8 mouse cellular contexts compared by ENCODE assay signal in genomic region chr13:49216220-49216552, GRCm38 (mm10). TPM values are rescaled to one million over a fixed set of nuclear protein-coding genes. Genes with fewer than 3 reads are reported as not detected.
A peak's percentile ranks its signal among the peaks of the same experiment; 100 is the strongest.
DNase-seq lines count a peak whose midpoint lies in the region; ATAC-seq and TF ChIP-seq lines count a peak whose summit lies in the region.

No protein-coding gene starts in this region.

- DNase-seq in kidney, adult 18-20 months, result no peak
- DNase-seq in c-Kit-positive CD71-positive TER-119-negative erythroid progenitor cells, embryonic 14.5 days (ENCODE audit: low read depth), result peak; percentile 35
- DNase-seq in hindbrain, postnatal 0 days (ENCODE audit: low spot score), result no peak
- no peak for DNase-seq in thymus, postnatal 14 days
- DNase-seq in cerebellum, adult 9-11 months, result no peak
- no peak for DNase-seq in left cerebral cortex, postnatal 4 days

- H3K27ac ChIP-seq in kidney, embryonic 14.5 days (ENCODE audit: low read depth, low read length), result peak overlapping the region; percentile 55; the same call in 1 of the 2 replicates
- peak overlapping the region; percentile 59; the same call in 1 of the 2 replicates for H3K27ac ChIP-seq in hindbrain, postnatal 0 days
- H3K27ac ChIP-seq in midbrain, embryonic 15.5 days, result no peak overlapping the region

- 0 out of 2 replicates have a peak, but pooled peaks have one; percentile 5 for TF ChIP-seq CTCF in hindbrain, postnatal 0 days (IDR thresholded peaks at IDR 0.05; ENCODE audit: low read depth)

- peak overlapping the region; percentile 88 for H3K4me3 ChIP-seq in kidney, embryonic 14.5 days (ENCODE audit: low read length)
- peak overlapping the region; percentile 65 for H3K4me3 ChIP-seq in hindbrain, postnatal 0 days (ENCODE audit: low read length)
- peak overlapping the region; percentile 55 for H3K4me3 ChIP-seq in midbrain, embryonic 15.5 days

- H3K4me2 ChIP-seq in kidney, embryonic 14.5 days (replicated peaks; ENCODE audit: low read depth, low read length), result peak overlapping the region; percentile 82
- peak overlapping the region; percentile 90 for H3K4me2 ChIP-seq in hindbrain, postnatal 0 days (ENCODE audit: low read depth, low read length)
- H3K4me2 ChIP-seq in midbrain, embryonic 15.5 days, result peak overlapping the region; percentile 78

- H3K4me1 ChIP-seq in kidney, embryonic 14.5 days (ENCODE audit: control insufficient read depth, insufficient read depth, low read length), result 0 out of 2 replicates have a peak, but pooled peaks cover 5% of the 10 kb centered on the region
- H3K4me1 ChIP-seq in hindbrain, postnatal 0 days (ENCODE audit: insufficient read depth, low read length), result peaks cover 28% of the 10 kb centered on the region
- peaks cover 38% of the 10 kb centered on the region for H3K4me1 ChIP-seq in midbrain, embryonic 15.5 days

- no peaks in the 10 kb centered on the region for H3K27me3 ChIP-seq in kidney, embryonic 14.5 days (ENCODE audit: control insufficient read depth, insufficient read depth, low read length)
- no peaks in the 10 kb centered on the region for H3K27me3 ChIP-seq in hindbrain, postnatal 0 days (ENCODE audit: insufficient read depth, low read length)
- H3K27me3 ChIP-seq in midbrain, embryonic 15.5 days (replicated peaks), result peaks cover 12% of the 10 kb centered on the region

- WGBS in kidney, embryonic 14.5 days, result 3% methylated on average over 17 of the region's 17 CpGs
- WGBS in hindbrain, postnatal 0 days, result 7% methylated on average over 17 of the region's 17 CpGs
- WGBS in midbrain, embryonic 15.5 days, result 4% methylated on average over 17 of the region's 17 CpGs

- no peak for ATAC-seq in kidney, embryonic 14.5 days (ENCODE audit: low FRiP score, low TSS enrichment)
- ATAC-seq in hindbrain, postnatal 0 days, result no peak
- ATAC-seq in midbrain, embryonic 15.5 days (replicated peaks), result no peak

- no peaks in the 10 kb centered on the region for H3K36me3 ChIP-seq in kidney, embryonic 14.5 days (ENCODE audit: control insufficient read depth, insufficient read depth, low read length)
- no peaks in the 10 kb centered on the region for H3K36me3 ChIP-seq in hindbrain, postnatal 0 days (ENCODE audit: insufficient read depth, low read length)
- H3K36me3 ChIP-seq in midbrain, embryonic 15.5 days (replicated peaks), result no peaks in the 10 kb centered on the region

- intact Hi-C loops in left cerebral cortex, postnatal 4 days (cut with DNase I), result no loop called here

- H3K9me3 ChIP-seq in kidney, embryonic 14.5 days (ENCODE audit: control insufficient read depth, low read length), result no peaks in the 10 kb centered on the region
- no peaks in the 10 kb centered on the region for H3K9me3 ChIP-seq in hindbrain, postnatal 0 days (ENCODE audit: low read length)
- H3K9me3 ChIP-seq in midbrain, embryonic 15.5 days, result no peaks in the 10 kb centered on the region

- H3K9ac ChIP-seq in kidney, embryonic 14.5 days (ENCODE audit: low read depth, low read length), result peak overlapping the region; percentile 69
- peak overlapping the region; percentile 68; the same call in 1 of the 2 replicates for H3K9ac ChIP-seq in hindbrain, postnatal 0 days (replicated peaks; ENCODE audit: low read length)
- peak overlapping the region; percentile 59 for H3K9ac ChIP-seq in midbrain, embryonic 15.5 days

RNA-seq across cellular contexts. Expression of gene Card19, which starts 0.3 kb away (rescaled TPM):
- polyA plus RNA-seq in kidney, embryonic 14.5 days (2014; fragmentation: Nextera tagmentation; extraction: Ambion mirVana), result 33.3 and 39.9 TPM in 2 replicates
- 18.4 and 34.8 TPM in 2 replicates for total RNA-seq in hindbrain, postnatal 0 days (2014; rRNA removed)
- 49.6 and 50.8 TPM in 2 replicates for polyA plus RNA-seq in hindbrain, postnatal 0 days (2015; fragmentation: Nextera tagmentation; extraction: Ambion mirVana)
- 25.1 and 29.3 TPM in 2 replicates for polyA plus RNA-seq in midbrain, embryonic 15.5 days (2015; fragmentation: Nextera tagmentation; extraction: Ambion mirVana)
- 10 to 100 TPM in 1 of 2 experiments, 1 to 10 TPM in 1; 7.6 to 12.6 TPM for total RNA-seq in left cerebral cortex, postnatal 4 days (2021)

RNA-seq across cellular contexts. Expression of gene Ninj1, which starts 28.9 kb away (rescaled TPM):
- polyA plus RNA-seq in kidney, embryonic 14.5 days (2014; fragmentation: Nextera tagmentation; extraction: Ambion mirVana), result 43.8 and 54.2 TPM in 2 replicates
- total RNA-seq in hindbrain, postnatal 0 days (2014; rRNA removed), result 44.1 and 54.4 TPM in 2 replicates
- polyA plus RNA-seq in hindbrain, postnatal 0 days (2015; fragmentation: Nextera tagmentation; extraction: Ambion mirVana), result 50.0 and 50.7 TPM in 2 replicates
- polyA plus RNA-seq in midbrain, embryonic 15.5 days (2015; fragmentation: Nextera tagmentation; extraction: Ambion mirVana), result 21.2 and 22.8 TPM in 2 replicates
- 10 to 100 TPM; 17.2 to 17.4 TPM for total RNA-seq in left cerebral cortex, postnatal 4 days (2021)

RNA-seq across cellular contexts. Expression of gene Susd3, which starts 32.3 kb away (rescaled TPM):
- polyA plus RNA-seq in kidney, embryonic 14.5 days (2014; fragmentation: Nextera tagmentation; extraction: Ambion mirVana), result 8.5 and 12.6 TPM in 2 replicates
- 2.0 TPM in 1 of 2 replicates, not detected in the other for total RNA-seq in hindbrain, postnatal 0 days (2014; rRNA removed)
- polyA plus RNA-seq in hindbrain, postnatal 0 days (2015; fragmentation: Nextera tagmentation; extraction: Ambion mirVana), result 0.93 and 1.2 TPM in 2 replicates
- polyA plus RNA-seq in midbrain, embryonic 15.5 days (2015; fragmentation: Nextera tagmentation; extraction: Ambion mirVana), result 0.54 and 0.59 TPM in 2 replicates
- total RNA-seq in left cerebral cortex, postnatal 4 days (2021), result under 1 TPM; 0.54 to 0.58 TPM
